Mouse (Mus musculus) adrenal gland, adult 2 months (tissue): ENCODE data around the gene Sirt6. TPM values are rescaled to one million over a fixed set of nuclear protein-coding genes. Genes with fewer than 3 reads are reported as not detected.

Experiments
- DNase-seq: peaks from one replicate; pipeline ENCODE4 v3.0.0; 2021
- polyA plus RNA-seq: library from polyadenylated mRNA; depleted of rRNA; stranded (reverse); fragments of >200 nt; gene quantifications from 2 replicates; pipeline ENCODE4 v1.2.3, GENCODE M21; 2012
- total RNA-seq, 2 experiments: library from RNA; stranded (reverse); gene quantifications; 2 replicates each; pipeline ENCODE4 v1.2.3; 2021

Gene Sirt6
- total and polyA plus RNA-seq, 3 experiments, result 16.0 to 52.3 (median 18.3) TPM

DNA sequence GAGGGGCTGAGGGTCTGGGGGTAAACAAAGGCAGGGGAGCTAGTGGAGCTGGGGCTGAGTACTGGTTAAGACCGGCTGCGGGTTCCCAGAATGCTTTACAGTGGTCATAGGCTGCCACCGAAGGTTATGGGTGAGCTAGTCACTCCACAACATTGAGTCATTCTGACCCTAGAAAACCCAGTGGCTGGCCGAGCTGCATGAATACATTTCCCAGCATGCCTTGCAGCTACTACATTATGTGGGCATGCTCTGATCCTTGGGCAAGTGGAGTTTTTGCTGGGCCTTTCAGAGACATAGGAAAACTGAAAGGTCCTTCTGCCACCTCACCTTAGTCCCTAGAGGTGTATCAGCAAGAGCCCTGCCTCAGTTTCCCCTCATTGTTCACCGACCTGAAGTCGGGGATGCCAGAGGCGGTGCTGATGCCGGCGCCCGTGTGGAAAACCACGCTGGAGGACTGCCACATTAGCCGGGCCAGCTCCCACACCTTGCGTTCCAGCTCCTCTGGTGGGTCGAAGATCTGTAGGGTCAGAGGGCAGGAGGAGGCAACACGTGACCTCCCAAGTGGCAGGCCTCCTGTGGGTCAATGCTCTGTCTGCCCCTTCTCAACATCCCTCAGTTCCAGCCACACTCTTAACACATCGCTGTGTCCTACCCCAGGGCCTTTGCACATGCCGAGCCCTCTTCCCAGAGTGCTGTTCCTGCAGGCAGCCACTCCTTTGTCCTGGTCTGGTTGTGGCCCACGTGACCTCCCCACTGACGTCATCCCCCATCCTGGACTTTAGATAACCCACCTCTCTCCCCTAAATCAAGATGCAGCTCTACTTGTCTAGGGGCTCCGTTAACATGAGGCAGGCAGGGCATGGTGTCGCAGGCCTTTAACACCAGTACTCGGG lies 1.2 kb downstream of the Sirt6 start:
- DNase-seq, result peak; percentile 57

DNA sequence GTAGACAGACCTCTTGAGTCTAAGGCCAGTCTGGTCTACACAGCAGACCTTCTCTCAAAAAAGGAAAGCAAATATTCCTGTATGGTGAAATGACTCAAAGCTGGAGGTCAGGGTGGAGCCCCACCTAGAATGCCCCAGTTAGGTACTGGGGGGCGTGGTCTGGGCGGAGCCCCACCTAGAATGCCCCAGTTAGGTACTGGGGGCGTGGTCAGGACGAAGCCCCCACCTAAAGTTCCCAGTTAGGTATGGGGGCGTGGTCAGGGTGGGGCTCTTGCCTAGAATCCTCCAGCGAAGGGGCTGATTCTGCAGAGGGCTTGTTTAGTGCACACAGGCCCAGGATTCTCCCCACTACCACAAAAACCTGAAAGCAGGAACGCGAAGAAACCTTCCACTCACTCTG lies 4.2 kb downstream of the Sirt6 start:
- no peak for DNase-seq

DNA sequence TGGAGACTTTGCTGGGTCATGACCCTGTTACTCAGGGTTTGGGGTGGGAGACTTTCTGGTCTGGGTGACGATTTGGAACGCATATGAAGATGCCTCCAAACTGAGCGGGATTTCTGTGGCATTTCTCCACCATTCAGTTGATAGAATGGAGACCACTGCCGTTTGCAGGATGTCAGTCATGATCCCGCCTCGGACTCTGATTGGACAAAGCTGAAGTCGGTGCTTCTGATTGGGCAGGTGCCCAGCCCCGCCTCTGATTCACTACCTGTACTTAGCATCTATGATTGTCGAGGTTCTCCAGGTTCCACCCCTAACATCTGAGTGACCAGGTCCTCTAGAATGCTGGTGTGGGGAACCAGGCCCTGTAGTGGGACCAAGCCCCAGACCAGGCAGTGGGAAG lies 6.8 kb downstream of the Sirt6 start:
- DNase-seq, result no peak

DNA sequence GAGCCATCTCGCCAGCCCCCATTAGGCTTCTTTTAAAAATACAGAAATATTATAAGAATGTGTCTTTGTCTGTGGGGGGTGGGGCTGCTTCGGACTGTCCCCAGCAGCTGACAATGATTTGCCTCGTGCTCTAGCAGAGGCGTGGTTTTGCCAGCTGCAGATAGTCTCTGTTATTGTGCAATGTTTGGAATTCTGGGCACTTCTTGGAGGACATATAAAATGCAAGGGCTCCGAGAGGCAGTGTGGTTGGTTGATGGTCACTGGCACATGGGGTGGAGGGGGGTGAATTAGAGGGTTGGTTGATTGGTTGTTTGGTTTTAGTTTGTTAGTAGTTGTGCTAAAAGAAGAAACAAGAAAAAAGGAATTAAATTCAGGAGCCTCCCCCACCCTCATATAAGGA lies 7.6 kb downstream of the Sirt6 start:
- DNase-seq, result no peak

DNA sequence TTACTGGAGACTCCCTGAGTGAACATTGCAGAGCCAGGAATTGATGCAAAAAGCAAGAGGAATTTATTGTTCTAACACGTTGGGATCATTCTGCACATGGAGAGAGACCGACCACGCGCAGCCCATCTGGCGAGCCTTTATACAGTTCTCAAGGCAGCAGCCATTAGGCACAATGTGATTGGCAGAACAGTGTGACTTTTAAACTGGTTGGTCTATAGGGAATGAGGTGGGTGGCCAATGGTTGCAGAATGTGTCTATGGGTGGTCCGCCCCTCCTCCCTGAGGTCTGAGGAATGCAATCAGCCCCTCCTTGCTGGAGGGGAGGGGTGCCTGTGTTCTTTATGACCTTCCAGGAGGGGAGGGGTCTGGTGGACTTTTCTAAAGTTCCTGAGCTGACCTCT lies 12.1 kb downstream of the Sirt6 start:
- DNase-seq, result no peak

DNA sequence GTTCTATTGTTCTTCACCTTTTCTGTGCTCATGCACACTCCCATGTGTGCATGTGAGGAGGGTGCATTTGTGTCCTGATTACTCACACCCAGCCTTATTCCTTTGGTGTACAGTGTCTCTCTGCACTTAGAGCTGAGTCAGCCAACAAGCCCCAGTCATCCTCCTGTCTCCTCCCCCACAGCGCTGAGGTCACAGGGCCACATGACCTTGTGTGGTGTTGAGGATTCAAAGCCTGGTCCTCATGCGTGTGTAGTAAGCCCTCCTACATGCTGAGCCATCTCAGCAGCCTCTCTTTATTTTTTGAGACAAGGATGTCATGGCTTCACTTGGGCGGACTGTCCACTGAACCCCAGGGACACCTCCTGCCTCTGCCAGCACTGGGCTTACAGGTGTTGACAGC lies 14.8 kb downstream of the Sirt6 start:
- peak; percentile 82 for DNase-seq

DNA sequence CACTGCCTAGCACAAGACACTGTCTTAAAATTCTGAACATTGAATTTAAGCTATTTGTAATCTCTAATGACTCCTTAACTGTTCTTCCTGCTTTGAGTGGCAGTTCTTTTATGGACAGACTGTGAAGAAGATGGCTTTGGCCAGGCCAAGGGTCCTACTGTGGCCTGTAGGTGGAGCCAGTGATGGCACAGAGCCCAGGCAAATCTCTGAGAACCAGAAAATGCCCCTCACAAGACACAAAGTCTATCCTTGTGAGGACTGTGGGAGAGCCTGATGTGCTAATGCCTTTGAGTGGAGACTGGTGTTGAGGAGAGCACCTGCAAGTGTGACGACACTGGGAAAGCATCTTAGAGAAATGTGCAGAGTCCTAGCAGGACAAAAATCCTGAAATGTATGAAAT lies 19.3 kb downstream of the Sirt6 start:
- no peak for DNase-seq

DNA sequence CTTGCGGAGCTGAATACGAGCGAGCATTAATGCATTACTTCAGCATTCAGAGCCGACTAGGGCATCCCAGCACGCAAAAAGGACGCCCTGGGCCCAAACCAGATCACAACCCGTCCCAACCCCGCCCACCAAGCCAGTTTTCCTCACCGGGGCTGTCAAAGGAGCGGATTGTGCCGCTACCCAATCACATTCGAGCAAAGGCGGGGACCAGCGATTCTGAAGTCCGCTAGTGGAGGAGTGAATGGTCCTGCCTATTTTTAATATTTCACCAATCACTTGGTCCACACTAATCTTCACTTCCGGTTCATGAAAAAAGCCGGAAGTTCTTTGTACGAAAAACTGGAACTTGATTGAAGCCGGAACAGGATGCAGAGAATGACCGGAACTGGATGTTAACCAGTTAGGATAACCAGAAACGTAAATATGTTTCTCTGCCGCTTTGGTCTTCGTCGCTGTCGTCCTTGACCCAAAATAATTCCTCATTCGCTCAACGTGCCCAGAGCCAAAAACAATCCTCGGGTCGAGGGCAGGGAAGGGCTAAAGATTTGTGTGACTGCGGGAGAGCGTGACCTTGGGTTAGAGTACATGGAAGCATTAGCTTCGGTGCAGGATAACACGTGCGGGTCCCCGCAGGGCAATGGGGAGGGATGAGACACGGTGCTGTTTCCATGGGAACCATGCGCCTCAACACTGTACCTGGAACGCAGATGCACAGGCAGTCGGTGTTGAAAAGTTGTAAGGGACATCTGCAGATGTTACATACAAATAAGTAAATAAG lies 21.4 kb downstream of the Sirt6 start, which contains the start of gene BC025920:
Gene BC025920 (plus strand): TSS at position 297 of the 778 bp plus-strand sequence.
- DNase-seq, result peak; percentile 97

DNA sequence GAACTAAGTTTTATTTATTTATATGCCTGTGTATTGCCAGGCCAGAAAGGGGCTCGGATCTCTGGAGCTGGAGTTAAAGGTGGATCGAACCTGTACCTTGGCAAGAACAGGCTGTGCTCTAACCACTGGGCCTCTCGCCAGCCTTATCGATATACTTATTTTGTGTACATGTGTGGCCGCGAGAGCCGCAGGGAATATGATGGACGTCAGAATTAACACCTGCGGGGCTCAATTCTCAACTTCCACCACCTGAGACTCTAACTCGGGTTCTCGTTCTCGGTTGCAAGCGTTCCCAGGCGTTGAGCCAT lies 22.0 kb downstream of the Sirt6 start:
- DNase-seq, result no peak

DNA sequence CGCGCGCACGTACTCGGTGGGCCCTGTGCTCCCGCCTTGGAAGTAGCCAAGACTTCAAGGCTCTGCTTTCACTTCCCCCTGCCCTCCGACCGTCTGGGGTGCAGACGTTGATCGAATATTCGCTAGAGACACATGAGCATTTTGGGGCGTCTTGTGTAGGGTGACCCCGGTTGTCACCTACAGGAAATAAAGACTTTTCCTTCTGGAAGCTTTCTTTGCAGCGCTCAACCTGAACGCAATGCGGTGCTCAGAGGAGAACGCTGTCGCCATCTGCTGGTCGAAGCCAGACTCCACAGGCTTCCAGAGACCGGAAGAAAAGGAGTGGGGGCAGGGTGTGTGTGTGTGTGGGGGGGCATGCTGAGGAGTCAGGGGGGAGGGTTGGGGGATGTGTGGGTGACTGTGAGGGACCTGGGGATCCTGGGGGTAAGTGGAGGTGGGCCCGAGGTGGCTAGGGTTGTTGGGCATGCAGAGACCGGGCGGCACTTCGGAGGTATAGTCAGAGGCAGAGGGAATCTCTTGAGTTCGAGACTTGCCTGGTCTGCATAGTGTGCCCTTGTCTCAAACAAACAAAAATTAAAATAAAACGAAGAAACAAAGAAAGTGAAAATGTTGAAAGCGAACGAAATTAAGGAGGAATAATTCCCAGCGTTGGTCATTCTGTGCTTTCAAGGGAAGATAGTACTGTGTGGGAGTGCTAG lies 22.5 kb downstream of the Sirt6 start:
- DNase-seq, result peak; percentile 84

DNA sequence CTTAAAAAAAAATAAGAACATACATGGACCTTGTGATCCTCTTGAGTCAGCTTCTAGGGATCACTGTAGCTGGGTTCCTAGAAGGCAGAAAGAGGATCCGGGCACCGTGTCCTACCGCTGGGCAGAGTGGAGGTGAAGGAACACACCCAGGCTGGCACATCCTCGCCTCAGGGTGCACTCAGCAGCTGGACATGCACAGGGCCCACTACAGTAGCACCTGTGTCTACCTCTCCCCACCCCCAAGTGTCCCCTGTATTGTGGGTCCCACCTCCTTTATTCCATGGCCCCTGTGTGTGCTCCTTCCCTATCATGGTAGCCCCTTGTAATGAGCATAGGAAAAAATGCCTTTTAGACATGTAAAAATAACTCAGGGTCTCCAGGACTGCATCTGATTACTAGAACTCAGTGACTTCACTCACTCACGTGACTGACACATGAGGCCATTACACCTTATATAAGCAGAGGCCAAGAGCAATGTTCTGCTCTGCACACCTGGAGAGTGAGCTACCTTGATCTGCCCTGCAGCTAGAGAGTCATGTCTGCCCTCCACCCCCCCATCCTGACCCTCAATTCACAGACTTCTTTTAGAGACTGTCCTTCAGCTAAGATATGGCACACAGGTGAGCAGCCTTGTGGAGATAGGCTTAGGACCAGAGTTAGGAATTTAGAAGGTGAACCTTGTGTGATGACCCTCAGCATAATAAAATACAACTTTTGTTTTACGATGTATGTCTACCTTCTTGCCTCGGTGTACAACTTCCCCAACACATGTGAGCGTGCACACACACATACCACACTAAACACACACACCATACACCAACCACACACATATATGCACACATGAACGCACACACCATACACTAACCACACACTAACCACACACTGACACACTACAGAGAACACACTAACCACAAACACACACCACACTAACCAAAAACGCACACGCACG lies 23.3 kb downstream of the Sirt6 start:
- no peak for DNase-seq

DNA sequence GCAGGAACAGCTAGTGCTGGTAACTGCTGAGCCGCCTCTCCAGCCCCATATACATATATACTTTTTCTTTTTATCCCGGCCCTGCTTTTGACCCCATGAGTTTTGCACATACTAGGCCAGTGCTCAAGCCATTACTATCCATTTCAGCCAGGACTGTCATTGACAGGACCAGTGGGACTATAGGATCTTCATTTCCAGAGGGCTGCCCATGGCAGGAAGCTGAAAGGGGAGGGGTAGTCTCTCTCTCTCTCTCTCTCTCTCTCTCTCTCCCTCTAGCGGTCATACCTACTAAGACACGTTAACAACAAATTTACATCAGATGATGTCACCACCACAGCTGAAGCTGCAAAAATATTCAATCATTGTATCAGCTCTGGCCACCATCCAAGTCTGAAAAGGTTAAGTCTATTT lies 24.9 kb downstream of the Sirt6 start:
- DNase-seq, result peak; percentile 48

DNA sequence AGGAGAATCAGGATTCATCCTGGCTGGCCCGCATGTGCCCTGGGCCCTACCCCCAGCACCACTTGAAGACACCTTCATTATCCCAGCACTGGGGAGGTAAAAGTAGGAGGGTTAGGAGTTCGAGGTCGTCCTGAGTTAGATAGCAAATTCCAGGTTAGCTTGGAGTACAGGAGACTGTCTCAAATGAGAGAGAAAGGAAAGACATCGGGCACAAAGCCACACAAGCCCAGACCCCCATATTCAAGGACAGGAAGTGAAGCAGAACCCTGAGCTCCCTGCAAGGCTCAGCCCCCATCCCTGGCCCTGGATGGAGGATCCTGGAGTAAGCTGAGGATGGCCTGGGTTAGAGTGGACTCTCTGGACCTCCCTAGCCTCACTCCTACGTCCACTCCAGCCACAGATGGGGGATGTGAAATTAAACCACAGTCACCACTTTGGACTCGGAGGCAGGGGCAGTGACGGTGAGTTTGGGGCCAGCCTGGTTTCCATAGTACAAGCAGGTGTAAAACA lies 26.1 kb downstream of the Sirt6 start:
- DNase-seq, result no peak

DNA sequence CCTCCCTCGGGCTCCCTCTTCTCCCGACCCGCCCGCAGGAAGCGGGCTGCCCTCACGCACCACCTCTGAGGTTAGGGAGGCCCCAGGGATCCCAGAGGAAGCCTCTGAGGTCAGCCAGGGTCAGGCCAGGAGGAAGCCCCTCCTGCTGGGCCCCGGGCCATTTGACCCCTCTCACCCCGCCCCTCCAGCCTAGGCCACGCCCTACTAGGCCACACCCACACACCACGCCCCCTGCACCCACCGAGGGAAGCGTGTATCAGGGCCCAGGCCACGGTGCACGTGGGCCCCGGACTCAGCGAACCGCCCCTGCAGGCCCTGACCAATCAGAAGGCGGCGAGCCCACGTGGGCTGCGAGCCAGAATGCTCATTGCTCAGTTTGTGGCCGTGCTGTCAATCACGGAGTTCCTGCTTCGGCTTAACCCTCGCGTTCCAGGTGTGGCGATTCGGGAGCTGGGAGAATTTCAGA lies 26.8 kb downstream of the Sirt6 start, which contains the start of gene Tle6:
Gene Tle6 (minus strand): TSS at position 336 of the 466 bp plus-strand sequence.
- DNase-seq, result peak; percentile 97

DNA sequence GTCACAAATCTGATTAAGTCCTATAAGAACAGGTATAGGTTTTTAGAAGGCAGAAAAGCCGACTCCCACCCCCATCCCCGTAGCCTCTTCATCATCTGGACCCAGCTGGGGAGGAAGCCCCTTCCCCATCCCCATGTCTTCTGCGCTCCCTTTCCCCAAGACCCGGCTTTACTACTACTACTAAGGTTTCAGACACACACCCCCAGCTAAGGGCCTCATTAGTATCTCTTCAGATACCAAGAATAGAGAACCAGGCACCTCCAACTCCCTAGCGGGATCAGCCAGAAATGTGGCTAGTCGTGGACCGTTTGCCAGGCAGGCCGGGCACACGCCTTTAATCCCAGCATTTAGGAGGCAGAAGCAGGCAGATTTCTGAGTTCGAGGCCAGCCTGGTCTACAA lies 27.5 kb downstream of the Sirt6 start:
- DNase-seq, result no peak

DNA sequence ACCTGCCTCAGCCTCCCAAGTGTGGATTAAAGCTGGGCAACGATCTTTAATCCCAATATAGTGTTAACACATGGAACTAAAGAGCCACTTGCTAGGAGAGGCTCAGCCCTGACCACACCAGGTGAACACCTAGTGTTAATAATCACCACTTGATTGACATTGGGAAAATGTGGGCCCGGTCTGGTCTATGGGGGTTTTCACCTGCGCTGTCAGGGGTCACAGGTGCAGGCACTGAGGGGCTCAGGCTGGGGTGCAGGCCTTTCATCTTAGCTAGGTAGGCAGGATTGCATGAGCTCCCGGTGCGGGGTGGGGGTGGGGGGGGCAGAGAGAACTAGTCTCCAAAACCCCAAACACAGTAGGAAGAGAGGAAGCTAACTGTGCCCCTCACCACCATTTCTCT lies 28.0 kb downstream of the Sirt6 start:
- no peak for DNase-seq

DNA sequence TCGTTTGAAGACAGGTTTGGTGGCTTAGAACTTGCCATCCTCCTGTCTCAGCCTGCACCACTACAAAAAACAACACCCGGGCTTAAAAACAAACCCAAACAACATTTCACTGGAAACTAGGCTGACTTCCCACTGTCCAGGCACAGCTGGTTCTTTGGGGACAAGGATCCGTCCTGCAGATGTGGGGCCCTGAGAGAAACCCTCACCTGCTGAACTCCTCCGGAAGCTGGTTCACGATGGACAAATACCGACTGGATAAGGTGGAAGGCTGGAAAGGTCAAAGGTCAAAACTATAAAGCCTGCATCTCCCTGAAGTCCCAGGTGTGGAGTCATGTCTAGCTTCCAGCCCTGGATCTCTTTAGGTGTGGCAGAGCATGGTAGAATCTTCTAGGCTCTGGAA lies 28.7 kb downstream of the Sirt6 start:
- DNase-seq, result no peak

DNA sequence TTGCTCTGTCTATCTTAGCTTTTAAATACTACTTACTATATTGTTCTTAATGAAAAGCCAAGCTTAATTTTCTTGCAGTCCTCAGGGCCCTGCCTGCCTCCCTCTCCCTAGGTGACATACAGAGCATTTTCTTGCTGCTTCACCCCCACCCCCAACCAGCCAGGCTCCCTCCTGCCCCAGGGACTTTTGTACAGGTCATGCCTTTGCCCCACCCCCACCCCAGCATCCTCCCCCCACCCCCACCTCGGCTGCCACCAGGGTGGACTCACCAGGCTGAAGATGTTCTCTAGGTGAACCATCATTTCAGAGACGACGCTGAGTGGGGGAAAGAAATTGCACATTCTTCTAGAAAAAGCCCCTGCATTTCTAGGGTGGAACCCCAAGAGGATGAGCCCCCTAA lies 29.3 kb downstream of the Sirt6 start:
- no peak for DNase-seq

DNA sequence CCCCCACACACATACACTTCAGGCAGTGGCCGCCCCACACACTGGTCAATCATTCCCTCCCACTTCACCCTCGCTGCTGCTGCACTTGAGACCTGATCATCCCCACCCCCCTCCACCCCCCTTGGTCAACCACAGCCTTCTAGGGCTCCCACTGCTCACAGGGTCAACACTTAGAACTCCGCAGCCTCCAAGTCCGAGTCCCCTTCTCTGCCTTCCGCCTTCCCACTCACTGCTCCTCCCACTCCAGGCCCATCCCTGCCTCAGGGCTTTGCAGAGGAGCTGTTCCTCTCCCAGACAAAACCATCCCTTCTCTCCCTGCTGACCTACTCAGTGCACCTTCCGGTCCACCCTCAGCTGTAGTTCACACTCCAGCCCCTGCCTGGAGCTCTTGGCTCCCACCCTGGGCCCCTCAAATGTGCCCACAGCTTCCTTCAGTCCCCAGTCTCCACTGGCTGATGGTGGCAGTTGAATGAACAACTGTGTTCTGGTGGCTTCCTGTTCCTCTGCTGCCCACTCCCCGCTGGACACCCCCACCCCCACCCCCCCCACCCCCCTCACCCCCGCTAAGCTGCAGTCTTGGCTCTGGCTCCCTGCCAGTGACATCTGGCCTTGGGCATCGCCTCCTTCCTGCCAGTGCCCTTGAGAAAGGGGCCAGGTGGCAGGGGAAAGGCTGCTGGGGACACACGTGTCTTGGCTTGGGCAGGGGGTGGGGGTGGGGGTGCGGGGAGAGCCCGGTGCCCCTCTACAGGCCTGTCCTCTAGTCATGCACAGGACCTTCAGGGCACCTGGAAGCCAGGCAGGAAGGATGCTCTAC lies 30.3 kb downstream of the Sirt6 start:
- peak; percentile 79 for DNase-seq

DNA sequence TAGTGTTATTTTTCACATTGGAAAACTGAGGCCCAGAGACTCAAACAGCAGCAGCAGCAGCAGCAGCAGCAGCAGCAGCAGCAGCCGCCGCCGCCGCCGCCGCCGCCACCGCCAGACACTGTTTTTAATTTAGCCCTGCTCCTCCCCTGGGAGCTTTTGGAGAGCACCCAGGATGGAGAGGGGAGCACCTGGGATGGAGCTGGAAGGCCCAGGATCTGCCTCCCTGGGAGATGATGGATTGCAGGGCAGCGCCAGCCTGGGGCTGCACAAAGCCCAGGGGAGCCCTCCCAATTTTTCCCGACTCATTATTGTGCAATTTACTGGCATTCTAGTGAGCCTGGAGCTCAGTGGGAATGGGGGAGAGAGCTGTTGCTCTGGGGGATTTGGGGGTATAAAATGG lies 31.0 kb downstream of the Sirt6 start:
- DNase-seq, result peak; percentile 69
